Mouse (Mus musculus): ENCODE data around the gene Vwf. TPM values are rescaled to one million over a fixed set of nuclear protein-coding genes. Genes with fewer than 3 reads are reported as not detected.

Gene Vwf
- polyA plus RNA-seq, 1 experiment, result 64.0 TPM

- Histone ChIP-seq H3K4me3 (ENCODE audit: low read depth, low read length) (no peak overlapping the region), H3K36me3 (ENCODE audit: control insufficient read depth, insufficient read depth, low read length) (no peaks in the 10 kb centered on the region), H3K27me3 (ENCODE audit: control insufficient read depth, insufficient read depth, low read length) (no peaks in the 10 kb centered on the region), H3K4me1 (ENCODE audit: control insufficient read depth, insufficient read depth, insufficient read length, low read length) (peaks cover 2% of the 10 kb centered on the region; the same call in 1 of the 2 replicates), H3K27ac (ENCODE audit: insufficient read depth, low read depth, low read length) (no peak overlapping the region)
- 94% methylated on average over 2 of the region's 2 CpGs for WGBS
- no peak for TF ChIP-seq CTCF (IDR thresholded peaks at IDR 0.05; ENCODE audit: extremely low read depth, insufficient read length, insufficient replicate concordance, low read depth, low read length)
- no peak for TF ChIP-seq POLR2A (IDR thresholded peaks at IDR 0.05; ENCODE audit: low read depth, low read length)
Measured at GRCm38 (mm10) chr6:125561521-125561920, 14.9 kb downstream of the Vwf start.

GRCm38 (mm10) chr6:125564812-125565281, 18.3 kb downstream of the Vwf start:
- Histone ChIP-seq H3K27ac (ENCODE audit: insufficient read depth, low read depth, low read length) (no peak overlapping the region), H3K27me3 (ENCODE audit: control insufficient read depth, insufficient read depth, low read length) (no peaks in the 10 kb centered on the region), H3K36me3 (ENCODE audit: control insufficient read depth, insufficient read depth, low read length) (no peaks in the 10 kb centered on the region), H3K4me3 (ENCODE audit: low read depth, low read length) (no peak overlapping the region), H3K4me1 (ENCODE audit: control insufficient read depth, insufficient read depth, insufficient read length, low read length) (peaks cover 2% of the 10 kb centered on the region; the same call in 1 of the 2 replicates)
- TF ChIP-seq POLR2A (IDR thresholded peaks at IDR 0.05; ENCODE audit: low read depth, low read length), result no peak
- no peak for TF ChIP-seq CTCF (IDR thresholded peaks at IDR 0.05; ENCODE audit: extremely low read depth, insufficient read length, insufficient replicate concordance, low read depth, low read length)
- WGBS, result 32% methylated on average over 7 of the region's 7 CpGs

GRCm38 (mm10) chr6:125565326-125565725, 18.8 kb downstream of the Vwf start:
- H3K27ac ChIP-seq (ENCODE audit: insufficient read depth, low read depth, low read length), result no peak overlapping the region
- TF ChIP-seq POLR2A (IDR thresholded peaks at IDR 0.05; ENCODE audit: low read depth, low read length) (no peak), CTCF (IDR thresholded peaks at IDR 0.05; ENCODE audit: extremely low read depth, insufficient read length, insufficient replicate concordance, low read depth, low read length) (no peak)
- no peaks in the 10 kb centered on the region for H3K36me3 ChIP-seq (ENCODE audit: control insufficient read depth, insufficient read depth, low read length)
- peaks cover 2% of the 10 kb centered on the region; the same call in 1 of the 2 replicates for H3K4me1 ChIP-seq (ENCODE audit: control insufficient read depth, insufficient read depth, insufficient read length, low read length)
- no peaks in the 10 kb centered on the region for H3K27me3 ChIP-seq (ENCODE audit: control insufficient read depth, insufficient read depth, low read length)
- 76% methylated on average over 6 of the region's 6 CpGs for WGBS
- no peak overlapping the region for H3K4me3 ChIP-seq (ENCODE audit: low read depth, low read length)

- no peak overlapping the region for H3K27ac ChIP-seq (ENCODE audit: insufficient read depth, low read depth, low read length)
- H3K4me3 ChIP-seq (ENCODE audit: low read depth, low read length), result no peak overlapping the region
- no peaks in the 10 kb centered on the region for H3K27me3 ChIP-seq (ENCODE audit: control insufficient read depth, insufficient read depth, low read length)
- 88% methylated on average over 3 of the region's 3 CpGs for WGBS
- no peaks in the 10 kb centered on the region for H3K36me3 ChIP-seq (ENCODE audit: control insufficient read depth, insufficient read depth, low read length)
- TF ChIP-seq POLR2A (IDR thresholded peaks at IDR 0.05; ENCODE audit: low read depth, low read length), result no peak
- no peak for TF ChIP-seq CTCF (IDR thresholded peaks at IDR 0.05; ENCODE audit: extremely low read depth, insufficient read length, insufficient replicate concordance, low read depth, low read length)
- peaks cover 2% of the 10 kb centered on the region; the same call in 1 of the 2 replicates for H3K4me1 ChIP-seq (ENCODE audit: control insufficient read depth, insufficient read depth, insufficient read length, low read length)
Measured at GRCm38 (mm10) chr6:125566656-125567055, 20.1 kb downstream of the Vwf start.

- no peak for TF ChIP-seq POLR2A (IDR thresholded peaks at IDR 0.05; ENCODE audit: low read depth, low read length)
- TF ChIP-seq CTCF (IDR thresholded peaks at IDR 0.05; ENCODE audit: extremely low read depth, insufficient read length, insufficient replicate concordance, low read depth, low read length), result no peak
- no peak overlapping the region for H3K27ac ChIP-seq (ENCODE audit: insufficient read depth, low read depth, low read length)
- 47% methylated on average over 2 of the region's 2 CpGs for WGBS
- peaks cover 11% of the 10 kb centered on the region; the same call in 1 of the 2 replicates for H3K4me1 ChIP-seq (ENCODE audit: control insufficient read depth, insufficient read depth, insufficient read length, low read length)
- no peaks in the 10 kb centered on the region for H3K36me3 ChIP-seq (ENCODE audit: control insufficient read depth, insufficient read depth, low read length)
- H3K27me3 ChIP-seq (ENCODE audit: control insufficient read depth, insufficient read depth, low read length), result no peaks in the 10 kb centered on the region
- H3K4me3 ChIP-seq (ENCODE audit: low read depth, low read length), result no peak overlapping the region
Measured at GRCm38 (mm10) chr6:125568381-125568780, 21.8 kb downstream of the Vwf start.

GRCm38 (mm10) chr6:125572291-125573188, 26.0 kb downstream of the Vwf start:
- H3K27me3 ChIP-seq (ENCODE audit: control insufficient read depth, insufficient read depth, low read length), result no peaks in the 10 kb centered on the region
- WGBS, result 8% methylated on average over 18 of the region's 18 CpGs
- no peaks in the 10 kb centered on the region for H3K36me3 ChIP-seq (ENCODE audit: control insufficient read depth, insufficient read depth, low read length)
- H3K4me3 ChIP-seq (ENCODE audit: low read depth, low read length), result peak overlapping the region; percentile 50
- TF ChIP-seq CTCF (IDR thresholded peaks at IDR 0.05; ENCODE audit: extremely low read depth, insufficient read length, insufficient replicate concordance, low read depth, low read length) (no peak), POLR2A (IDR thresholded peaks at IDR 0.05; ENCODE audit: low read depth, low read length) (no peak)
- H3K4me1 ChIP-seq (ENCODE audit: control insufficient read depth, insufficient read depth, insufficient read length, low read length), result peaks cover 16% of the 10 kb centered on the region; the same call in 1 of the 2 replicates
- H3K27ac ChIP-seq (ENCODE audit: insufficient read depth, low read depth, low read length), result peak overlapping the region; percentile 92
